Mouse (Mus musculus): ENCODE results near the gene Ppm1b.

Gene Ppm1b

DNA sequence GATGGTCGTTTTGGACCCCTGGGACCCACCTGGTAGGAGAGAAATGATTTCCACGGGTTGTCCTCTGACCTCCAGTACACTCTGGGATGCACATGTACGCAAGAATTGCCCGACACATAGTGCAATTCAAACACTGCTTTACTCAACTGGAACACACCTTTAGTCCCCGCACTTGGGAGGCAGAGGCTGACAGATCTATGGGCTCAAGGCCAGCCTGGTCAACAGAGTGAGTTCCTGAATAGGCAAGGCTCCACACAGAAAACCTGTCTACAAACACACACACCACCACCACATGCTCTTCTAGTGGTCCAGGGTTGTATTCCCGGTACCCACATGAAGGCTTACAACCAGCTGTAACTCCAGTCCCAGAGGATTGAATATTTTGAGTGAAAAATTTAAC is 68.6 kb downstream of the Ppm1b start:
- 95% methylated on average over 6 of the region's 6 CpGs for WGBS

- 86% methylated on average over 6 of the region's 6 CpGs for whole genome bisulfite sequencing
Measured at GRCm38 (mm10) chr17:85026436-85026835, 69.9 kb downstream of the Ppm1b start.

DNA sequence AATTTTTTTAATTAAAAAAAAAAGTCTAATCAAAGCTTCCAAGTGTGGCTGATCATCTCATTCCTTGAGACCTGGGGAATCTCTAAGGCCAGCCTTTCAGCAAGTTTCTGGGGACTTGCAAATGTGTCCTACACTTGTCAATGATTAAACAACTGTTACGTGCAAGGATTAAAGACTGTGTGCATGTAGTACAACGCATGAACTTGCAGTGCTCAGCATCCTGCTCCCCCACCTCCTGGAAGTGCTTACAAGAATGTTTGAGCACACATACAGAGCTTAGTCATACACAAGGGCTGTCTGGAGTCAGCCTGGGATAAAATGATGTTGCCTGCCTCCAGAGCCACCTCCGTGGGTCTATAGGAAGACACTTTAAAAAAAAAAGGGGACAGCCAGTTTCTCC is 70.7 kb downstream of the Ppm1b start:
- 65% methylated on average over 3 of the region's 3 CpGs for WGBS

DNA sequence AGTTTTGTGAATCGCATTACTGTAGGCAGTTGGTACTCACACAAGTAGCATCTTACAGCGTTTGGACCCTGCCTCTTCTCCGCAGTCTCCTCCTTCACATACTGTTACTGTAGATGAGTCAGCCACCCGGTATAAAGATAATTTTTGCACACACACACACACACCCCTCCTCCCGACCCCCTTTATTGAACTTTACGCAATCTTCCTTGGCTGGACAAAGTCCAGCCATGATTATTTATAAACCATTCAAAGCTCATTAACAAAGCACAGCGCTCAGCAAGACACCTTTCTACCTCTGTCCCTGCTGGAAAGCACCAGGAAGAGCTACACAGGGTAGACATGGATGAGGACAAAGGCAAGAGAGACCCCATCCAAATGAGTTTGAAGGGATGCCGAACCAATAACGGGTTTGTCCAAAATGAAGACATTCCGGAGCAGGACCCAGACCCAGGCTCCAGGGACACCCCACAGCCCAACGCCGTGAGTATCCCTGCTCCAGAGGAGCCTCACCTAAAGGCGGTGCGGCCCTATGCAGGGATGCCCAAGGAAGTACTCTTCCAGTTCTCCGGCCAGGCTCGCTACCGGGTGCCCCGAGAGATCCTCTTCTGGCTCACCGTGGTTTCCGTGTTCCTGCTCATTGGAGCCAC is 71.7 kb downstream of the Ppm1b start, which contains the start of gene Slc3a1:
TSS of gene Slc3a1 (plus strand) at position 284 of the 647 bp plus-strand sequence.
- WGBS, result 65% methylated on average over 20 of the region's 20 CpGs

DNA sequence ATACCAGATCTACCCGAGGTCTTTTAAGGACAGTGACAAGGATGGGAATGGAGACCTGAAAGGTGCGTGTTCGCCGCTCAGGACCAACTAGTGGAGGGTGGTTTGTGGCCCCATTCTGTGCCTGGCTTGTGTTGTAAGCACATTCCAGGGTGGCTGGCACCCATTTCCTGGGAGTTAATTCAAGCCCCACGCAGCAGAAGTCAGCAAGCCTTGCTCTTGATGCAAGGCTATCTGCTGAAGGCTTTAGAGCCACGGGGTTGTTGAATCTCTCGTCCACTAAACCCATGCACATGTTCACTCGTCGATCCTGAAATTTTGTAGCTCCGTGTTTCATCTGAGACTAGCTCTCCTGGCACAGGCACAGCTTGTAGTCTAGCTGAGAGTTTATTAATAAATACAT is 72.3 kb downstream of the Ppm1b start:
- 69% methylated on average over 10 of the region's 10 CpGs for WGBS

GRCm38 (mm10) chr17:85030651-85031050 is 74.1 kb downstream of the Ppm1b start:
- WGBS, result 81% methylated on average over 5 of the region's 5 CpGs

- 56% methylated on average over 3 of the region's 3 CpGs for WGBS
Measured at GRCm38 (mm10) chr17:85033087-85033486, 76.5 kb downstream of the Ppm1b start.

GRCm38 (mm10) chr17:85034068-85034467 is 77.5 kb downstream of the Ppm1b start:
- 32% methylated on average over 11 of the region's 11 CpGs for WGBS

- 85% methylated on average over 5 of the region's 5 CpGs for WGBS
Measured at GRCm38 (mm10) chr17:85037855-85038254, 81.3 kb downstream of the Ppm1b start.

DNA sequence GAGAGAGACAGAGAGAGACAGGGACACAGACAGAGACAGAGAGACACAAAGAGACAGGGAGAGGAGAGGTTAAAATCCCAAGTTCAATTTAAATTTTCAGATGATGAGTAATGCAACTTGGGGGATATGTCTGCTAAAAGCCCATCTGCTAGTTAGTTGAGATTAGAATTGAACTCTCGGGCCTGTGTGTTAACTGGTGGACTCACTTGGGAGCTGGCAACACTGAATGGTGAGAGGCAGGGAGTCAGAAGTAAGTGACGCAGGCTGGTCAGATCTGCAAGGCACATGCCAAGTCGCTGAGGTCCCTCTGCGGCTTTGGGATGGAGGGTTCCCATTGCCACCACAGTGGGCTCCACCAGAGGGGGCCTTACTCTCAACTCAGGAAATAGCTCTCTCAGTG is 81.8 kb downstream of the Ppm1b start:
- 91% methylated on average over 4 of the region's 4 CpGs for WGBS

- WGBS, result 96% methylated on average over 5 of the region's 5 CpGs
Measured at GRCm38 (mm10) chr17:85038761-85039160, 82.2 kb downstream of the Ppm1b start.

- WGBS, result 87% methylated on average over 7 of the region's 7 CpGs
Measured at GRCm38 (mm10) chr17:85040913-85041312, 84.4 kb downstream of the Ppm1b start.

- WGBS, result 86% methylated on average over 6 of the region's 6 CpGs
Measured at GRCm38 (mm10) chr17:85042419-85042818, 85.9 kb downstream of the Ppm1b start.

- WGBS, result 88% methylated on average over 6 of the region's 6 CpGs
Measured at GRCm38 (mm10) chr17:85043404-85043816, 86.9 kb downstream of the Ppm1b start.

DNA sequence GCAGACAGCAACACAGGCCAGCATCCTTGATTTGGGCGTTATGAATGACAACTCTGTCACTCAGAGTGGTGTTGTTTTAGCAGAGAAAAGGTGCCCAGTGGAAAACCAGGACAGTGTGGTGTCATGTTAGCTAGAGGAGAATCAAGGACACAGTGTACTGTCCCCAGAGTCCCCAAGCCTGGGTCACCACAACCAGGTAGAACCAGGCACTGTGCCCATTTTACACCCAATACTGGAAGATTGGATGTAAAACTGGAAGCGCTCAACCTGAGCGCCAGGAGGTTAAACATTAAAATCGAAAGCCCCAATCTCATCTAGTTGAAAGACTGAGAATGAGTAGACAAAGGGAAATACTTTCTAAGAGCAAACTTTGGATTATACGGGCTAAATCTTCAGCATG is 87.9 kb downstream of the Ppm1b start:
- WGBS, result 96% methylated on average over 5 of the region's 5 CpGs

DNA sequence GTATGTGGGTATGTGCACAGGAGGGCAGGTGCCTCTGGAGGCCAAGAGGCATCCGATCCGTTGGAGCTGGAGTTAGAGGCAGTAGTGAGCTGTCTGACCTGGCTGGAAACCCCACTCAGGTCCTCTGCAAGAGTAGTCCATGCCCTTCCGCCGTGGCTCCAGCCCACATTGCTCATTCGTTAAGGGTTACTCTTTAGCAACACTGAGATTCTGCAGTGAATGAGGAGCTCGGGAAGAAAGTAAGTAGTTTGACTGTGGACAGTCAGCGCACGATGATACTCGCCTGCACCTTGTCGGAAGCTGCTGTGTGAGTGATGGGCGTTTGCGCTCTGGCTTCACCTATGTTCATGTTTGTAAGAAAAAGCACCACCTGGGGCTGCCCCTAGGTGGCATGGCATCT is 88.6 kb downstream of the Ppm1b start:
- 85% methylated on average over 12 of the region's 12 CpGs for WGBS

DNA sequence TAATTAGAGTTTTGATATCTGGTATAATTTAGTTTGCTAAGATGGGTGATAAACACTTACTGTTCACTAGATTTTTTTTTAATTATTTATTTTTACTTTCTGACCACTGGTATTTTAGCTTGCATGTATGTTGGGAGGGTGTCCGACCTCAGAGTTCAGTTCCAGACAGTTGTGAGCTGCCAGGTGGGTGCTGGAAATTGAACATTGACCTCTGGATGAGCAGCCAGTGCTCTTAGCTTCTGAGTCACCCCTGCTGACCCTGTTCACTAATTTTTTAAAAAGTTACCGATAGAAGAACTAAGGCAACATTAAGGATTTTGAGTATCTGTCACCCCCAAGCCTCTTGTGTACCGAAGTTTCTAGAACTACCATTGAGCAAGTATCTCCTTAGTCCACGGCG is 91.8 kb downstream of the Ppm1b start:
- WGBS, result 96% methylated on average over 5 of the region's 5 CpGs

DNA sequence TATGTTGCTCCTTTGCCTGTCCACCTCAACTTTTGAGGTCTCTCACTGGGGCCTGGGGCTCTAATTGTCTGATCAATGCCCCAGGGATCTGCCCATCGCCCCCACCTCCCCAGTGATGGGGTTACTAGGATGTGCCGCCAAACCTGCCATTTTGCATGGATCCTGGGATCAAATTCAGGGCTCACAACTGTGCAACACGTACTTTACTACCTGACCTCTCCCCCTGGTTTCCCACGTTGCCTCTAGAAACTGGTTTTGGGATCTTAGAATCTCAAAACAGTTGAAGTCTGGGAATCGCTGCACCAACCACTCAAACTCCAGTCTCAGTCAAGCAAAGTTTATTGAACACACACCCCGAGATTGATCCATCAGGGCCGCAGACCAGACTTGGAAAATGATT is 101.7 kb downstream of the Ppm1b start:
- WGBS, result 92% methylated on average over 7 of the region's 7 CpGs

- 87% methylated on average over 6 of the region's 6 CpGs for WGBS
Measured at GRCm38 (mm10) chr17:85059136-85059535, 102.6 kb downstream of the Ppm1b start.

DNA sequence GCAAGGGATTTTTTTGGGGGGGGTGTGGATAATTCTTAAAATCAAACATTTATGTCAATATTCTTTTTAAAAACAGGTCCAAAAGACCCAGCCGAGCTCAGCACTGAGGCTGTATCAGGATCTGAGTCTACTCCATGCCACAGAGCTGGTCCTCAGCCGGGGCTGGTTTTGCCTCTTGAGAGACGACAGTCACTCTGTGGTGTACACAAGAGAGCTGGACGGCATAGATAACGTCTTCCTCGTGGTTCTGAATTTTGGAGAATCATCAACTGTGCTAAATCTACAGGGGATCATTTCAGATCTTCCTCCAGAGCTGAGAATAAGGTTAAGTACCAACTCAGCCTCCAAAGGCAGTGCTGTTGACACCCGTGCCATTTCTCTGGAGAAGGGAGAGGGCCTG is 107.0 kb downstream of the Ppm1b start:
- 84% methylated on average over 7 of the region's 7 CpGs for WGBS

GRCm38 (mm10) chr17:85067331-85067730 is 110.8 kb downstream of the Ppm1b start:
- 43% methylated on average over 7 of the region's 7 CpGs for WGBS

DNA sequence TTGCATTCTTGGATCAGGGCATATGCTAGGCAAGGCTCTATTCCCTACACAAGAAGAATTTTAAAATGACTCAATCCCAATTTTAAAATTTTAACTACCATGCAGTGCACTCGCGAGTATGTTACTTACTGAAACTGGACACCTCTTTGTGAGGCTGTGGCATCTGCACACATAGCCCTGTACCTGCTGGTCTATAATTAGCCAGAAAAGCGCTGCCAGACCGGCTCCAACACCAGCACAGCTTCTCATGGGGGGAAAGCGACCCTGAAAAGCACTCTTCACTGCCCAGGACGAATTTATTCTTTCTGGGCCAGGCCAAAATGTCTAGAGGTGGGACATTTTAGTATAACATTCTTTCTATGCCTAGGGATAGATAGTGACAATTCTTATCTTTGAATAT is 114.1 kb downstream of the Ppm1b start:
- WGBS, result 91% methylated on average over 6 of the region's 6 CpGs

DNA sequence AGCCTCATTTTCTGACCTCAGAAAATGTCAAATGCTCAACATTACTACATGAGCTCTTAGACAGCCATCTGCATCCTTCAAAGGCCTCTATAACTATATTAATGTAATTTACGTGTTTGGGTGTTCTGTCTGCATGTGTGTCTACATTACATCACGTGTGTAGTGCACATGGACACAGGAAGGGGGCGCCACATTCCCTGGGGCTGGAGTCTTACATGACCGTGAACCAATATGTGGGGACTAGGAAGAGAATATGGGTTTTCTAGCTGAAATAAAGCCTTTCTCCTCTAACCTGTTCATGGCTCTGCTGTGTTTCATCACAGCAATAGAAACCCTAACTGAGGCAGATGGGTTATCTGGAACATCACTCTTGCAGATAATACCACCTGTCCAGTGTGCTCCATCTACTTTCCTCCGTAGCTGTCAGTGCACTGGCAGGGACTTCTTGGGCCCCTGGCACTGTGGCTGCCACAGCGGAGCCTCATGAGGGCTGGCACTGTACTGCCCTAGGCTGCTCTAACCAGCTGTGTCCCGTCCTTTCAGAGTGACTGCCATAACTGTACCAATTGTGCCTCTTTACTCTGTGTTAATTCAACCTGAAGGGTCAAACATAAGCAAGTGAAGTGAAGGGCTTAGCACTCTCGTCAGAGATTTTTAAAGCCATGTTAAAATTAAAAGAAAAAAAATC is 114.7 kb downstream of the Ppm1b start:
- 82% methylated on average over 8 of the region's 8 CpGs for WGBS

GRCm38 (mm10) chr17:85072383-85072782 is 115.8 kb downstream of the Ppm1b start:
- 62% methylated on average over 11 of the region's 11 CpGs for WGBS
